Mouse (Mus musculus) frontal cortex, postnatal 36 days (tissue): ENCODE results near the gene Evl.
A peak's percentile ranks its signal among the peaks of the same experiment; 100 is the strongest.
"Not testable (repeated sequence)": the region's sequence is repeated elsewhere in the genome, so short reads cannot be mapped to it uniquely, and the experiment has no call there.

Experiments used
- DNase-seq, 2 experiments: peaks; one replicate each; pipeline ENCODE4 v3.0.0; 2022; ENCODE audit warnings: low spot score in 2 of 2

Evl gene

DNA sequence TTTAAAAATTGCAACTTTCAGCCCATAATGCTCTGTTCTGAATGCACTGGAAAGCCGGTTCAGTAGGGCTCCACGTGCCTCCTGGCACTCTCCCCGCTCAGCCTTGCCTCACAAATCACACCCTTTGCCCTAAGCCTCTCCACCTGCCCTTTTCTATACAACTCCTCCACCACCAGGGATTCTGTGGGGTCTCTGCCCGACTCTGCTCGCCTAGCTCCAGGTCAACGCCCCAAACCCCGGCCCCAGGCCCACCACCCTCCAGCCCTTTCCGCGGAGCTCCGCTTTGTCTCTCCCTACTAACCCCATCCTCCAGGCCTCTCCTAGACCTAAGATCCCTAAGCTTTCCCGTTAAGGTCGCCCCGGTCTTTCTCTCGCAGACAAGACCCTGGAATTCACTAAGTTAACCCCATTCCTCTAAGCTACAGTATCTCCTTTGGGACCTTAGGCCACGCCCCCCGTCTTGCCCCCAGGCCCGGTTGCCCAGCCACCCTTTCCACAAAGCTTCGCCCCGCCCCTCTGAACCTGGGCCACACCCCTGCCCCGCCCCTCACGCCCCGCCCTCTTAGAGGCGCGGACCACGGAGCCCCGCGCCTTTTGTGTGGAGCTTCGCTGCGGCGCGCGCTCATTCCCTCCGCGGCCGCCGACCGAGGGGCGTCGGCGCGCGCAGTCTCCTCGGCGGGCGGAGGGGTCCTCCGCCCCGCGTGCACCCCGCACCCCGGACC lies at the start of gene Evl:
Gene Evl (plus strand): TSS at position 601 of the 722 bp plus-strand sequence.
- peak; percentile 71 to 74 for DNase-seq

- DNase-seq, result no peak
Measured at GRCm38 (mm10) chr12:108505846-108506245, 48.7 kb upstream of the Evl start.

- DNase-seq, result not testable (repeated sequence)
Measured at GRCm38 (mm10) chr12:108507046-108507445, 47.5 kb upstream of the Evl start.

- DNase-seq, result peak in 1 of 2 experiments; percentile 60
Measured at GRCm38 (mm10) chr12:108510571-108510970, 43.9 kb upstream of the Evl start.

DNA sequence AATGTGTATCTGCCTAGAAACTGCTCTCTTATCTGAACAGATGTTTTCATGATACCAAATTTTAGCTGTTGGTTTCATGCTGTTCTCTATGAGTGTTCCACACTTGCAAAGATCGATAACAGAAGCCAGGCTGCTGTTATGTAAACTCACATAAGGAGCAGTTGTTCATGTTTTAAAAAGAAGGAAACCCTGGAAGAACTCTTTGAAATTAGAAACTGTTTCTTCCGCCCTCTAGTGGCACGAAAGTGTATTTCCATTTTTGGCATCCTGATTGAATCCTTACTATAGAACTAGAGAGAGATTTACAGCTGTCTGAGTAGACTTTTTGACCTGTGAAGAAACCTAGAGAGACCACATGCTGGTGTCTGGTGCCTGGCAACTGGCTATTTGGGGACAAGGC lies 43.5 kb upstream of the Evl start:
- peak in 1 of 2 experiments; percentile 79 for DNase-seq

DNA sequence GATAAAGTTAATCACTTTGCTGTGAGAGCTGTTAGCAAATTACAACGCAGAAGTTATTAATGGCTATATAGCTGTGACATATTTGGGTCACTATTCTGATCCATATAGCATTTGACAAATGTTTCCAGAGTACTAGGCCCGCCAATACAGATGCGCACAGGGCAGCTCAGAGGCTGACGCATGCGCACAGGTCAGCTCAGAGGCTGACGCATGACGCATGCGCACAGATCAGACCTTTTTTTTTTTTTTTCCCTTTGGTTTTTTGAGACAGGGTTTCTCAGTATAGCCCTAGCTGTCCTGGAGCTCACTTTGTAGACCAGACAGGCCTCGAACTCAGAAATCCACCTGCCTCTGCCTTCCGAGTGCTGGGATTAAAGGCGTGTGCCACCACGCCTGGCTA lies 39.1 kb upstream of the Evl start:
- DNase-seq, result no peak

DNA sequence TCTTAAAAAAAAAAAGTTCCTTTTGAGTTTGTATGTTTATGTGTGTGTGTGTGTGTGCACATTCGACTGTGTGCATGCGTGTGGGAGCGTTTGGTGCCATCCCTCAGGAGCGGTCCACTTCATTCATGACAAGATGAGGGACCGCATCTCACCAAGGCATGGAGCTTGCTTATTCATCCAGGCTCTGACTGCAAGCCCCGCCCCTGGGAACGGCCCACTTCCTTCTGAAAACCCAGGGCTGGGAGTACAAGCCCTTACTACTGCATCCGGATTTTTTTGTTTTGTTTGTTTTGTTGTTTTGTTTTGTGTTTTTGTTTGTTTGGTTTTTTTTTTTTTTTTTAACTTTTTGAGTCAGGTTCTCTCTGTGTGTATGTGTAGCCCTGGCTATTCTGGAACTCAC lies 35.1 kb upstream of the Evl start:
- no peak for DNase-seq

- peak in 1 of 2 experiments; percentile 59 for DNase-seq
Measured at GRCm38 (mm10) chr12:108529214-108529613, 25.3 kb upstream of the Evl start.

DNA sequence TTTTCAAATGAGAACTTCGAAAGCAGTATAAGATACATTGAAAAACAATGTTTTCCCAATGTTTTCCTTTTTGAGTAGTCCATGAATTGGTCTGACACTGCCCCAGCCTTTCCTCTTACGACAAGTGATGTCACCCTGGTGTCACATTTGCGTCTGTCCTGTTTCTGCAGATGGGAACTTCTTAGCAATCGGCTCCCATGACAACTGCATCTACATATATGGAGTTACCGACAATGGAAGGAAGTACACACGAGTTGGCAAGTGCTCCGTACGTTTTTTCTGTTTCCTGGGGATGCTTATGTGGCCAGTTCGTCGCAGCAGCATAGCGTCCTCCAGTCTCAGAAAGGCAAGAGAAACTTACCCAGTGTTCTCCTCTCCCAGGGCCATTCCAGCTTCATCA lies 20.0 kb upstream of the Evl start:
- no peak for DNase-seq

DNA sequence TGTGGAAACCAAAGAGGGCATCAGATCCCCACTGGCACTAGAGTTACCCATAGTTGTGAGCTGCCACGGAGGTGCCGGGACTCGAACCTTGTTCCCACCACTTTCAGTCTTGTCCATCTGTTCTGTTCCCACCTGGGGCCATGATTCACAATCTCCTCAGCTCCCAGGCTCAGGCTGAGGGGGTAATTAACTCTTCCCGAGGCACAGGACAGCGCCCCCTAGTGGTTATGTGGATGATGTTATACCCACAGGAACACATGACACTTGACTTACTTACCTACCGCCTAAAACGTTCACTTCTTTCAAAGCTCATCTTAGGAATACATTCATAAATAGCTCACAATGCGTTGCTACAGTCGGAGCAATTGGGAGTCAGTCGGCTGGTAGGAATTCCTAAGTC lies 18.1 kb upstream of the Evl start:
- DNase-seq, result no peak

DNA sequence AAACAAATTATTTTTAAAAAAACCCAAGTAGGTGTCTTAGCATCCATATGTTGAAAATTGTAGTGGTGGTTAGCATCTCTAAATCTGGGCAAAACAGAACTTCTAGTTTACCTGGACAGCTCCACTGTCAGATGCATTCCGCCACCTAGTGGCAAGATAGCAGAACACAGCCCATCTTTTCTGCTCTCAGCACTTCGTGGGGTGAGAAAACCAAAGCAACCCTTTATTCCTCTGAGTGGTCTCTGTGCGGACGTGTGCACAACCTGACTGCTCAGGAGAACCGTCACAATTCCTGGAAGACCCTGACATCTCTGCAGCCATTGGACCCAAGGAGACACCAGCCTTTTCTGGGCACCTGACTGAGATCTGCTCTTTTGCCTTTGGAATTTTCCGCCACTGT lies 13.4 kb upstream of the Evl start:
- DNase-seq, result peak in 1 of 2 experiments; percentile 74

DNA sequence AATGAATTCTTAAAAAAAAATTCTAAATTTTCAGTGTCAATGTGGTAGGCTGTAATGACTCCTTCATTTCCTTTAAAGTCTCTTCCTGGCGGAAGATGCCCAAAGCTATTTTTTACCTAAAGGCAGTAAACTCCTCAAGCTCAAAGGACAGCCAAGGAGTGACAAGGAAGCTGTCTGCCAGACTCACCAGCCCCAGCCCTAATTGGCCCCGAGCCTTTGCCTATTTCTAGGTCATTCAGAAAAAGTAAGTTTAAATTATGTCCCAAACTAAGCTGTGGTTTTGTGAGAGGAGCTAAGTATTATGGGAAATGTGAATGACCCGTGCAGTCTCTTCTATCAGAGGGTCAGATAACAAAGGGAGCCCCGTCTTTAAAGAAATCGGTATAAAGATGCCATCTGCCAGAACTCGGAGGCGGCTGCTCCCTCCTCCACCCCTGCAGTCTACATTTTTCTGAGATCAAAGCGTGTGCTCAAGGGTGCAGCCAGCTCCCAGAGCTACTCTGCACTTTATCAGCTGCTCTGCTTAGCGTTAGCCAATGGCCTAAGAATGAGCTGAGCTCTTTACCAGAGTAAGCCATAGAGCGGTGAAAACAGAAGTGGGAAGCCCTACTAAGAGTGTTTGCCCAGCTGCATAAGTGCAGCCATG lies 7.9 kb upstream of the Evl start:
- no peak for DNase-seq

- DNase-seq, result no peak
Measured at GRCm38 (mm10) chr12:108547251-108547875, 7.2 kb upstream of the Evl start.

DNA sequence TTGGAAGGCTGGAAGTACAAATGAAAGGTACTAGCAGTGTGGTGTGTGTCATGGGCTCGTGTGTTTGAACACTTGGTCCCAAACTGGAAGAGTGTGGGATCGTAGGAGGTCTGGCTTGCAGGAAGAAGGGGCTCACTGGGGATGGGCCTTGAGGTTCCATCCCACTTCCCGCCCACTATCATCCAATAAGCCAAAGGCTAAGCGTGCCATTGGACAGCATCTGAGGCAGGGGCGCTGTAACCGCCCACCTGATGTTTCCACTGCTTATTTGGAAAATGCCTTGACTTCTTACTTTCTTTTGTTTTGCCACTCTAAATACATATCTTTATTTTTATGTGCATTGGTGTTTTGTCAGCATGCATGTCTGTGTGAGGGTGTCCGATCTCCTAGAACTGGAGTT lies 2.8 kb upstream of the Evl start:
- DNase-seq, result no peak

GRCm38 (mm10) chr12:108553079-108553478 lies 1.4 kb upstream of the Evl start:
- no peak for DNase-seq

DNA sequence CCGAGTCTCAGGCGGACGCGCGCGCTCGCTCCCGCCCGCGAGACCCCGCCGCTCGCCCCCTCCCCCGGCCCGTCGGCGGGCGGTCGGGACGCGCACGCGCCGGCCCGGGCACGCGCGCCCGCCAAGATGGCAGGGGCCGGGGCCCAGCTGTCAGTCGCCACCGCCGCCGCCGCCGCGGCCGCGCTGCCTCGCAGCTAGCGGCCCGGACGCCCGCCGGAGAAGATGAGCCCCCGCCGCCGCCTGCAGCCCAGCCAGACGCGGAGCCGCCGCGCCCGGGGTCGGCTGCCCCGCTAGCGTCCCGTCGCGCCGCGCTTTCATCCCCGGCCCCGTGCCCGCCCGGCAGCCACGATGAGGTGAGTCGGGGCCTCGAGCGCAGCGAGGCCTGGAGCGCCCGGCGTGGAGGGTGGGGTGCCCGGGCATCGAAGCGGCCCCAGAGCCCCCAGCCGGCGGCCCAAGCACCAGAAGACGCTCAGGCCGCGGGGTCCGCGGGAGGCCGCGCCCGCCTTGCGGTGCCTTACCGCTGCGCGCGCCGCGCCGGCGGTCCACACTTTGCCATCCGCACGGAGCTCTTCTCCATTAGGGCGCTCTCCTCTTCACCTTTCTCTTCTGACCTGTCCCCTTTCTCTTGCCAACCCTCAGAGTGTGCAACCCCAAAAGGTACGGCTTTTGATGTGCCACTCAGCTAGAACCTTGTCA lies 489 bp downstream of the Evl start:
- peak in 1 of 2 experiments; percentile 51 for DNase-seq

DNA sequence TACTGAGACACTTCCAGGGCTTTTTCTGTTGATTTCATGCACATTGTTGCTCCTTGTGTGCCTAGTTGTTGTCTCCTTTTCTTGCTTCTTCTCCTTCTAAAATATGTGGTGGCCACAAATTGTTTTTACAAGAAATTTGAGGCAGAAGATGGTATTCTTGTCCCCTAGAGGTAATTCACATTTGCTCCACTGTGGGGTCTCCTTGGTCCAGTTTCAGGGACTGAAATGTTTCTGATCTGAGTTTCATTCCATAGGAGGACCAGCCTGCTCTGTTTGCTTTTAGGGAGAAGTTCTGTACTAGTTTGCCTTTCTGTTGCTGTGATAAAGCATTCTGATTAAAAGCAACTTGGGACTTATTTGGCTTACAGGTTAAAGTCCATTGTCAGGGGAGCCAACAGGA lies 3.7 kb downstream of the Evl start:
- DNase-seq, result no peak

GRCm38 (mm10) chr12:108563238-108563637 lies 8.7 kb downstream of the Evl start:
- no peak for DNase-seq

DNA sequence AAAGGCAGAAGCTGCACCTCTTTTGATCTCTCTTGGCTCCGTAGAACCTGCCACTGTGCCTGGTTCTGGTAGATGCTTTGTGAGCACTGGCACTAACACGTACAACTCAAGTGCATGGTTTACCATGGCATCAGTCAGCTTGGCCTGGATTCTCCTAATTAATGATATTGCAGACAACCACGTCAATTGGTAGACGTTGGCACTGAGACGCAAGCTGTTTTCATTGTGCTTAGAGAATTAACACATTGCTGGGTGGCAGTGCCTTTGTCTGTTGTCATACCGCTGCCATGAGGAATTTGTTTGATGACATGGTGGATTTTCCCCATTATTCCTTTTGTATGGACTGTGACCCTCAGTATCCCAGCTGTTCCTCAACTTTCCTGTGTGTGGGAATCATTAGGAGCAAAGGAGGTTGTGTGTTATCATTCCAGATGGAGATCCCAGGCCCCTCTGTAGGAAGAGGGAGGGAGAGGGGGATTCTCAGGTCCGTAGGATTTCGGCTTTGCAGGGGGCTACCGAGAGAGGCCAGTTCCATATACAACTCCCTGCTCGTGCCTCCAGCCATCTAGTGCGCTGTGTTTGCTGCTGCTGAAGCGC lies 10.5 kb downstream of the Evl start:
- DNase-seq, result no peak

DNA sequence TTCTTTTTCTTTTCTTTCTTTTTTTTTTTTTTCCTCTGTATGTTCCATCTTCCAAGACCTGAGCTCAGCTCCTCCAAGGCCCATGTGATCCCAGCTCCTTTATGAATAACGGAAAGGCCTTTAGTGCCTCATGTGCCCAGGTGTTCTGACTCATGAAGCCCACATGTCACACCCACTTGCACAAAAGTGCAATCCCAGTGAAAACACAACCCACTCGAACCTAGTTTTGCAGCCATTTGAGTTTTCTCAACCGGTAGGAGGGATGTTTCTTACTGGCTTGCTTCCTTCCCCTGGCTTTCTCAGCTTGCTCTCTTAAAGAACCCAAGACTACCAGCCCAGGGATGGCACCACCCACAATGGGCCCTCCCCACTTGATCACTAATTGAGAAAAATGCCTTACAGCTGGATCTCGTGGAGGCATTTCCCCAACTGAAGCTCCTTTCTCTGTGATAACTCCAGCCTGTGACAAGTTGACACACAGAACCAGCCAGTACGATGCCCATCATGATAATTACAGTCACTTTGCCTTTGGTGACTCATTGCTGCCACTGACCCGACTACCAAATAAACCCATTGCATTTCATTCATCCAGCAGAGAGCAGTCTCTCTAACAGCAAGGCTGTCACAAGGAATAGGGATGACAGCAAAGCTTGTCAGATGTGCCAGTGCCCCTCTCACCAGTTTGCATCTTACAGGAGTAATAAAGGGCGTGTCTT lies 24.8 kb downstream of the Evl start:
- peak; percentile 59 to 73 for DNase-seq

- DNase-seq, result no peak
Measured at GRCm38 (mm10) chr12:108583775-108584174, 29.3 kb downstream of the Evl start.
